Mouse (Mus musculus): ENCODE data around the gene Chp1. TPM values are rescaled to one million over a fixed set of nuclear protein-coding genes. Genes with fewer than 3 reads are reported as not detected.
"Not testable (repeated sequence)": the region's sequence is repeated elsewhere in the genome, so short reads cannot be mapped to it uniquely, and the experiment has no call there.

The Chp1 gene
- total RNA-seq, 2 experiments from 2014 or later, result 157 to 170 TPM

DNA sequence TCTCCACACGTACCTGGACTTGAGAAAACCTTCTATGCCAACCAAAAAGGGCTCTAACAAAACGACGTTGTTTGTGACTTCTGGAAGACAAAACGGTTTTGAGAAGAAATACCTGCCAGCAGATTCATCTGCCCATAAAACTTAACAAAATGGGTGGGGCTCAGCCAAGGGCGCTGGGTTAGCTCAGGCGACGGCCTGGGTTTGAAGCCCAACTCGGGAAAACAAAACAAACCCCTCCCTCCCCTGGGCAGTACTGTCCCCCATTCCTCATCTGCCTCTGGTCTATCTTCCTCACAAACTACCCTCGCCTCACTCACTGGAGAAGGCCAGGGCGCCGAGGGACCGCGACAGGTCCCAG, 70.3 kb downstream of the Chp1 start:
- DNase-seq (ENCODE audit: low spot score in 2 of 2), result no peak
- intact Hi-C loops (cut with DNase I), result no loop called here

DNA sequence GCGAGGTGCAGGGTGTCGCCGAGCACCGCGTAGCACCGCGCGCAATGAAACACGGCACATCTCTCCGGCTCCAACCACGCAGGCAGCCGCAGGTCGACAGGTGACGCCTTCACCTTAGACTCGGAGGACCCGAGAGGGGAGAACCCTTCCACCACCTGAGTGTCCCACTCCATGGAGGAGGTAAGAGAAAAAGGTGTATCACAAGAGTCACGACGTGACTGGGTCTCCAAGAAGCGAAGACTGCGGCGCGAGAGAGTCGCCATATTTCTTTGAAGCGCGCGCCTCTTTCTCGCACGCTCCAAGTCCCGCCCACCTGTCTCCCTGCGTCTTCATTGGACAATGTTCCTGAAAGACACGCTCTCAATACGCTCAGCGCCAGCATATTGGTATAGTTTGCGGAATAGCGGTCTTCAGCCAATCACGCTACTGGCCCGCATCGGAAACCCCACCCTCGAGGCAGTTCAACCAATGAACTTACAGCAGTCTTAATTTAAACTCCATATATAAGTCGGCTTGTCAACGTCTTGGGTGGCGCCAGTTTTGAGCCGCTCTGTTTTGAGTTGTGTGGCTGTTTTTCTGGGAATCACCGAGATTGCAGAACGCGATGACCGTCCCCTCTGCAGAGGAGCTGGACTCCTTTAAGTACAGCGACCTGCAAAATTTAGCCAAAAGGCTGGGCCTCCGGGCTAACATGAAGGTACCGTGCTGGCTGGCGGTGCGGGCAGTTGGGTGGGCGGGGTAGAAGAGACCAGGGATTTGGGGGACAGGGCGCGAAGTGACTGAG, 70.9 kb downstream of the Chp1 start, which contains the start of the genes Nusap1 and Oip5:
Gene Nusap1 (plus strand): TSS at position 100 of the 784 bp plus-strand sequence.
Gene Oip5 (minus strand): TSS at position 271 of the 784 bp plus-strand sequence.
- peak; percentile 92 to 99 for DNase-seq (ENCODE audit: low spot score in 2 of 2)
- intact Hi-C loops (cut with DNase I), result no loop called here

DNA sequence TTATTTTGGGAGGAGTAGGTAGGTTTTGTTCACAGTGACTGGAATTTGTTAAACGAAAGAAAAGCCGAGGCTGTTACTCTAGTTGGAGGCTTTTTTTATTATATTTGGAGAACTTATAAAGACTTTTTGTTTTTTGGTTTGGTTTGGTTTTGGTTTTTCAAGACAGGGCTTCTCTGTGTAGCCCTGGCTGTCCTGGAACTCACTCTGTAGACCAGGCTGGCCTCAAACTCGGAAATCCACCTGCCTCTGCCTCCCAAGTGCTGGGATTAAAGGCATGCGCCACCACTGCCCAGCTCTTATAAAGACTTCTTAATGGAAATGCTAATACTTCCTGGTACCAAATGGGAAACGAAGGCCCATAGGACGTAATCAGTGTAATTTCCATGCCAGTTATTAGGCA, 71.5 kb downstream of the Chp1 start:
- DNase-seq (ENCODE audit: low spot score in 2 of 2); intact Hi-C loops (cut with DNase I): not testable (repeated sequence)

DNA sequence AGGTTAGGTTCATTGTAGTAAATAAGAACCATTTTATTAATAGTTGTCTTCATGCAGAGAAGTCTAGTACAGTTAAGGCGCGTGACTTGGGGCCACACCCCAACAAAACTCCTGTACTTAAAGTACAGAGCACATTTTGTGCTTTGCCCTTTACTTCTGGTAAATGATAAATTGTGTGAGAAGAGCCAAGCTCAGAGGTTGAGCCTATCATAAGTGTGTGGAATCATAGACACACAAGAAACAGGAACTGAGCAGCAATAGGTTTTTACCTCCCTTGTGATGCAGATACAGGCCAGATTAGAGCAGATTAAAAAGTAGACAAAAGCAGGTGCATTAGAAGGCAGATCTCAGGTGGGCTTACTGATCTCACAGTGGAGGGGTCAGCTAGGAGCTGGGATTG, 73.8 kb downstream of the Chp1 start:
- intact Hi-C loops (cut with DNase I), result no loop called here
- no peak for DNase-seq (ENCODE audit: low spot score in 2 of 2)

Other genes starting within 250 kb of the Chp1 start
- gene Dll4, start 221.9 kb upstream of the Chp1 start, total RNA-seq (2021), result 1 to 10 TPM; 2.3 to 4.0 TPM
- gene Chac1, start 196.5 kb upstream of the Chp1 start, total RNA-seq (2021), result 1 to 10 TPM; 9.6 to 9.8 TPM
- 10 to 100 TPM; 19.5 to 20.7 TPM for gene Ino80, start 70.0 kb upstream of the Chp1 start, total RNA-seq (2021)
- gene Exd1, start 70 bp upstream of the Chp1 start, total RNA-seq (2021), result under 1 TPM; 0.57 to 0.98 TPM
- gene Nusap1, start 70.6 kb downstream of the Chp1 start, total RNA-seq (2021), result under 1 TPM; 0.46 to 0.98 TPM
- gene Oip5, start 70.8 kb downstream of the Chp1 start, total RNA-seq (2021), result under 1 TPM; 0.50 TPM
- gene Ndufaf1, start 115.1 kb downstream of the Chp1 start, total RNA-seq (2021), result 10 to 100 TPM; 31.8 to 33.2 TPM
- gene Rtf1, start 127.4 kb downstream of the Chp1 start, total RNA-seq (2021), result 10 to 100 TPM; 60.4 to 64.8 TPM
- gene Itpka, start 194.6 kb downstream of the Chp1 start, total RNA-seq (2021), result 100 to 1,000 TPM; 188 to 208 TPM
- gene Ltk, start 212.7 kb downstream of the Chp1 start, total RNA-seq (2021), result 10 to 100 TPM; 18.9 to 20.6 TPM
- gene Rpap1, start 239.8 kb downstream of the Chp1 start, total RNA-seq (2021), result 10 to 100 TPM; 17.7 to 20.2 TPM

Measured in left cerebral cortex, postnatal 25 days (tissue).